Mouse (Mus musculus) hindbrain, embryonic 15.5 days (tissue): ENCODE results near the gene Lime1. TPM values are rescaled to one million over a fixed set of nuclear protein-coding genes. Genes with fewer than 3 reads are reported as not detected.

Experiments
- ATAC-seq: fragments of 200-750 bp; cut with Nextera tagmentation; 2 replicates; pipeline ENCODE4 v1.8.0; 2017; ENCODE audit warnings: low read depth, moderate number of reproducible peaks, moderate TSS enrichment; ENCODE audit not compliant: low FRiP score
- H3K27ac ChIP-seq: fragments of 300-500 bp; sonication (generic); replicated peaks from 2 replicates; pipeline ENCODE4 v1.5.1; 2015; ENCODE audit warnings: mild to moderate bottlenecking, inconsistent platforms
- H3K27me3 ChIP-seq: fragments of 300-500 bp; sonication (generic); 2 replicates; pipeline ENCODE4 v1.6.1; 2015; ENCODE audit warnings: control low read depth, inconsistent platforms
- H3K36me3 ChIP-seq: fragments of 300-500 bp; sonication (generic); 2 replicates; pipeline ENCODE4 v1.6.1; 2015; ENCODE audit warnings: control low read depth, inconsistent platforms
- H3K4me1 ChIP-seq: fragments of 300-500 bp; sonication (generic); replicated peaks from 2 replicates; pipeline ENCODE4 v1.6.1; 2015; ENCODE audit warnings: control low read depth, inconsistent platforms
- H3K4me2 ChIP-seq: fragments of 300-500 bp; sonication (generic); 2 replicates; pipeline ENCODE4 v1.6.1; 2015; ENCODE audit warnings: moderate library complexity, mild to moderate bottlenecking, inconsistent platforms
- H3K4me3 ChIP-seq: fragments of 300-500 bp; sonication (generic); 2 replicates; pipeline ENCODE4 v1.5.1; 2015; ENCODE audit warnings: mild to moderate bottlenecking, inconsistent platforms
- H3K9ac ChIP-seq: fragments of 300-500 bp; sonication (generic); 2 replicates; pipeline ENCODE4 v1.6.1; 2015; ENCODE audit warnings: inconsistent platforms
- H3K9me3 ChIP-seq: fragments of 300-500 bp; sonication (generic); 2 replicates; pipeline ENCODE4 v1.6.1; 2016; ENCODE audit warnings: control low read depth, inconsistent platforms
- WGBS: fragments of 180-500 bp; shearing (Covaris S2); methylation state at CpG from one replicate; pipeline ENCODE4 v1.1.7; 2015; 5-methylcytosine and 5-hydroxymethylcytosine counted together
- polyA plus RNA-seq: library from polyadenylated mRNA; unstranded; fragments of >200 nt; fragmentation: Nextera tagmentation; extraction: Ambion mirVana; gene quantifications from 2 replicates; pipeline ENCODE4 v1.2.1, GENCODE M21; 2015

Gene Lime1
- polyA plus RNA-seq, 1 experiment from 2014 or later = 56.5 TPM

GRCm38 (mm10) chr2:181377230-181377629 is 2.6 kb upstream of the Lime1 start:
- ATAC-seq = no peak
- Histone ChIP-seq H3K4me2 (no peak overlapping the region), H3K4me1 (no peaks in the 10 kb centered on the region), H3K27me3 (no peaks in the 10 kb centered on the region), H3K9ac (no peak overlapping the region), H3K36me3 (peaks cover 32% of the 10 kb centered on the region), H3K4me3 (no peak overlapping the region), H3K9me3 (no peaks in the 10 kb centered on the region), H3K27ac (no peak overlapping the region)
- 91% methylated on average over 2 of the region's 2 CpGs for WGBS

- H3K9me3 ChIP-seq = no peaks in the 10 kb centered on the region
- peaks cover 45% of the 10 kb centered on the region for H3K36me3 ChIP-seq
- no peak overlapping the region for H3K27ac ChIP-seq
- H3K9ac ChIP-seq = no peak overlapping the region
- ATAC-seq = no peak
- H3K4me2 ChIP-seq = no peak overlapping the region
- H3K4me1 ChIP-seq = no peaks in the 10 kb centered on the region
- H3K27me3 ChIP-seq = no peaks in the 10 kb centered on the region
- H3K4me3 ChIP-seq = no peak overlapping the region
- WGBS = 91% methylated on average over 5 of the region's 5 CpGs
These were observed 1.2 kb upstream of the Lime1 start for GRCm38 (mm10) chr2:181378701-181379100.

- peaks cover 45% of the 10 kb centered on the region for H3K36me3 ChIP-seq
- H3K27me3 ChIP-seq = no peaks in the 10 kb centered on the region
- 0 out of 2 replicates have a peak, but pooled peaks cover 4% of the 10 kb centered on the region for H3K4me1 ChIP-seq
- no peak for ATAC-seq
- H3K4me3 ChIP-seq = no peak overlapping the region
- no peak overlapping the region for H3K9ac ChIP-seq
- WGBS = 91% methylated on average over 5 of the region's 5 CpGs
- no peak overlapping the region for H3K27ac ChIP-seq
- H3K9me3 ChIP-seq = no peaks in the 10 kb centered on the region
- no peak overlapping the region for H3K4me2 ChIP-seq
These were observed 373 bp downstream of the Lime1 start for GRCm38 (mm10) chr2:181380251-181380650.

GRCm38 (mm10) chr2:181381107-181381506 is 1.2 kb downstream of the Lime1 start:
- Histone ChIP-seq H3K4me1 (0 out of 2 replicates have a peak, but pooled peaks cover 11% of the 10 kb centered on the region), H3K36me3 (peaks cover 48% of the 10 kb centered on the region), H3K9me3 (no peaks in the 10 kb centered on the region), H3K9ac (no peak overlapping the region), H3K4me3 (no peak overlapping the region), H3K27ac (no peak overlapping the region), H3K4me2 (no peak overlapping the region), H3K27me3 (no peaks in the 10 kb centered on the region)
- 96% methylated on average over 5 of the region's 5 CpGs for WGBS
- ATAC-seq = no peak

- Histone ChIP-seq H3K27me3 (no peaks in the 10 kb centered on the region), H3K4me2 (no peak overlapping the region), H3K9ac (no peak overlapping the region), H3K27ac (no peak overlapping the region), H3K36me3 (peaks cover 50% of the 10 kb centered on the region), H3K9me3 (no peaks in the 10 kb centered on the region), H3K4me3 (no peak overlapping the region), H3K4me1 (0 out of 2 replicates have a peak, but pooled peaks cover 12% of the 10 kb centered on the region)
- WGBS = 94% methylated on average over 6 of the region's 6 CpGs
- no peak for ATAC-seq
These were observed 1.9 kb downstream of the Lime1 start for GRCm38 (mm10) chr2:181381631-181382306.

- no peak overlapping the region for H3K4me2 ChIP-seq
- 92% methylated on average over 7 of the region's 7 CpGs for WGBS
- ATAC-seq = 0 out of 2 replicates have a peak, but pooled peaks have one; percentile 20
- no peak overlapping the region for H3K4me3 ChIP-seq
- H3K9ac ChIP-seq = no peak overlapping the region
- no peaks in the 10 kb centered on the region for H3K27me3 ChIP-seq
- H3K36me3 ChIP-seq = peaks cover 37% of the 10 kb centered on the region
- H3K9me3 ChIP-seq = no peaks in the 10 kb centered on the region
- H3K27ac ChIP-seq = 0 out of 2 replicates have a peak overlapping the region, but pooled peaks have one; percentile 34
- 0 out of 2 replicates have a peak, but pooled peaks cover 12% of the 10 kb centered on the region for H3K4me1 ChIP-seq
These were observed 4.6 kb downstream of the Lime1 start for GRCm38 (mm10) chr2:181384463-181384862.

GRCm38 (mm10) chr2:181384919-181385391 is 5.1 kb downstream of the Lime1 start:
- Histone ChIP-seq H3K27me3 (no peaks in the 10 kb centered on the region), H3K4me2 (no peak overlapping the region), H3K36me3 (peaks cover 32% of the 10 kb centered on the region), H3K4me1 (0 out of 2 replicates have a peak, but pooled peaks cover 12% of the 10 kb centered on the region), H3K9ac (no peak overlapping the region), H3K4me3 (no peak overlapping the region), H3K27ac (peak overlapping the region; percentile 34; the same call in 1 of the 2 replicates), H3K9me3 (no peaks in the 10 kb centered on the region)
- ATAC-seq = peak; percentile 67; the same call in 1 of the 2 replicates
- WGBS = 75% methylated on average over 4 of the region's 4 CpGs

GRCm38 (mm10) chr2:181385885-181386284 is 6.0 kb downstream of the Lime1 start:
- whole genome bisulfite sequencing = 73% methylated on average over 3 of the region's 3 CpGs
- Histone ChIP-seq H3K9ac (no peak overlapping the region), H3K4me1 (0 out of 2 replicates have a peak, but pooled peaks cover 12% of the 10 kb centered on the region), H3K4me2 (no peak overlapping the region), H3K36me3 (peaks cover 30% of the 10 kb centered on the region), H3K27me3 (no peaks in the 10 kb centered on the region), H3K4me3 (no peak overlapping the region), H3K27ac (peak overlapping the region; percentile 34), H3K9me3 (no peaks in the 10 kb centered on the region)
- no peak for ATAC-seq

GRCm38 (mm10) chr2:181386663-181387210 is 6.9 kb downstream of the Lime1 start:
- 73% methylated on average over 3 of the region's 4 CpGs for WGBS
- no peaks in the 10 kb centered on the region for H3K9me3 ChIP-seq
- H3K36me3 ChIP-seq = peaks cover 34% of the 10 kb centered on the region
- H3K27ac ChIP-seq = no peak overlapping the region
- no peak overlapping the region for H3K4me3 ChIP-seq
- no peaks in the 10 kb centered on the region for H3K27me3 ChIP-seq
- 0 out of 2 replicates have a peak, but pooled peaks cover 12% of the 10 kb centered on the region for H3K4me1 ChIP-seq
- no peak overlapping the region for H3K4me2 ChIP-seq
- no peak overlapping the region for H3K9ac ChIP-seq
- no peak for ATAC-seq

DNA sequence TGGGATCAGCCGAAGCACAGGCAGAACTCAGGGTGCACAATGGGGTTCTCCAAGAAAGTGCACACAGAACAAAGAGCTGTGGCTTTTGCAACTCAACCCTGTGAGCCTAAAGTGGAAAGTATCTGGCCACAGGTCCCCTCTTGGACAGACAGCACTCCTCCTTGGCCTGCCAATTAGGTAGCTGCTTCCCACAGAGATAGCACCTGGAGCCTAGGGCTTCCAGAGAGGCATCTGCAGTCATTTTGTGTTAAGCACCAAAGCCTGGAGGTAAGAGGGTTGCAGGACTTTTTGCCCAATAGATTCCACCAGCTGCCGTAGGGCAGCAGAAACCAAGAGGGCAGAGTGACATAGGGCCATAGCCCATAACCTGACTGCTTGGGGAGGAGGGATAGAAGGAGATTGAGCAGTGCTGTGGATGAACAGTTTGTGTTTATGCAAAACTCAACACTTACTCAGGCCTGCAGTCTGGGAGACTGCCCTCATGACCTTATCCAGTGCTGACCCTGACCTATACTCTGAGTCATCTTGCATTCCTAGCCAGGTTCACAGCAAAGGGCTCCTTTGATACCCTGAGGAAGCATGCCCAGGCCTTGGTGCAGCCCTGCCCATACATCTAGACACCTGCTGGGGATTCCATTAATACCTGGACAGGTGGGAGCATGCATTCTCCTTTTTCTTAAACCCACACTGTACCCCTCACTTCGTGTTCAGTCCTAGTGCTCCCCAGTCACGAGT is 10.4 kb downstream of the Lime1 start:
- Histone ChIP-seq H3K9me3 (no peaks in the 10 kb centered on the region), H3K9ac (no peak overlapping the region), H3K4me2 (no peak overlapping the region), H3K27me3 (no peaks in the 10 kb centered on the region), H3K4me1 (0 out of 2 replicates have a peak, but pooled peaks cover 7% of the 10 kb centered on the region), H3K36me3 (peaks cover 24% of the 10 kb centered on the region), H3K4me3 (no peak overlapping the region), H3K27ac (no peak overlapping the region)
- ATAC-seq = no peak
- 89% methylated on average over 4 of the region's 4 CpGs for WGBS

- 88% methylated on average over 15 of the region's 15 CpGs for WGBS
- no peak for ATAC-seq
- H3K9ac ChIP-seq = no peak overlapping the region
These were observed 11.1 kb downstream of the Lime1 start for GRCm38 (mm10) chr2:181391022-181391421.

DNA sequence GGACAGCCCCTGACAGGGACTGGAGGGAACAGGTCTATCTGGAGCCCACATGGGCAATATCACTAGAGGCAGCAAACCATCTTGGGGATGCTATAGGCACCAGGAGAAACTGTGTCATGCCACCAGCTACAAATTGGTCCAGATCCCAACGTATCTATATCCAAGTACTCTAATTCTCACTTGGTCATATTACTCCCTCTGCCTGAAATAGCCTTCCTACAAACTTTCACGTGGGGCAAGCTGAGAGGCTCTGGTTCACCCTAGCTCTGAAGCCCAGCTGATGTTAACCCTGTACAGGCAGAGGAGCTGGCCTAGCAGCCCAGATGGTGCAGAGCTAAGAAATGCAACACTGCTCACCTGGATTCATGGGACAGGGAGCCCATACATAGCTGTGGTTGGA is 11.7 kb downstream of the Lime1 start:
- Histone ChIP-seq H3K27ac (no peak overlapping the region), H3K9me3 (no peaks in the 10 kb centered on the region), H3K4me2 (no peak overlapping the region), H3K36me3 (peaks cover 19% of the 10 kb centered on the region), H3K9ac (no peak overlapping the region), H3K4me3 (no peak overlapping the region), H3K27me3 (no peaks in the 10 kb centered on the region), H3K4me1 (no peaks in the 10 kb centered on the region)
- ATAC-seq = no peak
- 72% methylated on average over 2 of the region's 2 CpGs for WGBS

More at GRCm38 (mm10) chr2:181391022-181391421, 11.1 kb downstream of the Lime1 start:
- Histone ChIP-seq H3K27ac (no peak overlapping the region), H3K4me3 (no peak overlapping the region), H3K36me3 (peaks cover 22% of the 10 kb centered on the region), H3K27me3 (no peaks in the 10 kb centered on the region), H3K9me3 (no peaks in the 10 kb centered on the region), H3K4me1 (0 out of 2 replicates have a peak, but pooled peaks cover 2% of the 10 kb centered on the region), H3K4me2 (no peak overlapping the region)
